Mouse (Mus musculus): ENCODE results near the gene Rgl1. TPM values are rescaled to one million over a fixed set of nuclear protein-coding genes. Genes with fewer than 3 reads are reported as not detected.

Rgl1 gene
- polyA plus RNA-seq, 2 experiments: 5.4 to 8.6 TPM

DNA sequence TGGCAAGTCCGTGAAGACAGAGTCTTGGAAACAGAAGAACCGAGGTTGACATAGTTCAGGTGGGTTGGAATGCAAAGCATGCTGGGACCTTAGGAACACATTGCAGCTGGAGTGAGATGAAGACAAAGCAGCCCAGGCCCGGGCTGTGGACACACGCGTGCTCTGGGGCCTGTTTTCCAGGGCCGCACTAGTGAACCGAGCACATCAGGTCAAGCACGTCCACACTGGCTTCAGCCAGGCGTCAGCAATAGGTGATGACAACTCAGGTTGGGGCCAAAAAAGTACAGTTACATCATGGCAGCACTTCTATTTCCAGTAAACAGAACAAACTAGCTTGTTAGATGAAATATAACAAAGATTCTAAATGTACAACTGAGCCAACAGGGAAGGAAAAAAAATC is 27.4 kb downstream of the Rgl1 start:
- no peaks in the 10 kb centered on the region for H3K9me3 ChIP-seq (ENCODE audit: control insufficient read depth, low read length)
- no peak overlapping the region for H3K4me2 ChIP-seq (ENCODE audit: low read depth)
- DNase-seq (ENCODE audit: low read depth in 3 of 3, low spot score in 3 of 3) (no peak), ATAC-seq (ENCODE audit: insufficient read depth) (no peak)
- no peaks in the 10 kb centered on the region for H3K4me1 ChIP-seq (replicated peaks; ENCODE audit: control insufficient read depth in 2 of 2, insufficient read depth in 2 of 2, low read length in 1 of 2)
- H3K9ac ChIP-seq (replicated peaks): no peak overlapping the region
- no peak overlapping the region for H3K27ac ChIP-seq
- WGBS (ENCODE audit: insufficient replicate concordance): 74% methylated on average over 9 of the region's 9 CpGs
- H3K4me3 ChIP-seq (ENCODE audit: insufficient read depth in 1 of 2, low read depth in 2 of 2, low read length in 2 of 2): no peak overlapping the region
- TF ChIP-seq EP300 (IDR thresholded peaks at IDR 0.05; ENCODE audit: low read depth): no peak
- no peak for TF ChIP-seq CTCF (IDR thresholded peaks at IDR 0.05; ENCODE audit: low read depth)
- H3K36me3 ChIP-seq (replicated peaks; ENCODE audit: control insufficient read depth, insufficient read depth, low read depth): no peaks in the 10 kb centered on the region
- no peaks in the 10 kb centered on the region for H3K27me3 ChIP-seq (ENCODE audit: control insufficient read depth, insufficient read depth, low read length)

DNA sequence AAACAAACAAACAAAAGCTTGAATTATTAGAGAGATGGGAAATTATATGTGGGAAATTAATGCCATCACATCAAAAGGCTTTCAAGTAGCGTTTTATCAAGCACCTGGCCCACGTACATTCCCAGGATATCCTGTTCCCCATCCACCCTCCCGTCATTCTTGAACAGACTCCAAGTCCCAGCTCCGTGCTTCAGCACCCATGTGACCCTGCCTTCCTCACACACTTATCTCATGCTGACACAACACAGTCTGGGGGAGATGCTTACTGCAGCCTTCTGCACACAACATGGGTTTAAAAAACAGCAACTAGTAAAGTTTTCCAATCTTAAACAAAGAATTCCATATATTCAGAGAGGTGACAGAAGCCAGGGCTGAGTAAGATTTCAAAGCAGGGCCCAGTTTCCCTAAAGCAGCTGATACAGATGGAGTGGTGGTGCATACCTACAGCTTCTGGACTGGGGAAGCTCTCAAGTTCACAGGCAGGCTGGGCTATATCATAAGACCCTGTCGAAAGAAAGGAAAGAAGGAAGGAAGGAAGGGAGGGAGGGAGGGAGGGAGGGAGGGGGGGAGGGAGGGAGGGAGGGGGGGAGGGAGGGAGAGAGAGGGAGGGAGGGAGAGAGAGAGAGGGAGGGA is 38.4 kb downstream of the Rgl1 start:
- no peaks in the 10 kb centered on the region for H3K27me3 ChIP-seq (ENCODE audit: control insufficient read depth, insufficient read depth, low read length)
- no peak overlapping the region for H3K27ac ChIP-seq
- WGBS (ENCODE audit: insufficient replicate concordance): 17% methylated on average over 5 of the region's 5 CpGs
- no peak for TF ChIP-seq EP300 (IDR thresholded peaks at IDR 0.05; ENCODE audit: low read depth)
- TF ChIP-seq CTCF (IDR thresholded peaks at IDR 0.05; ENCODE audit: low read depth): no peak
- H3K36me3 ChIP-seq (replicated peaks; ENCODE audit: control insufficient read depth, insufficient read depth, low read depth): no peaks in the 10 kb centered on the region
- H3K4me2 ChIP-seq (ENCODE audit: low read depth): no peak overlapping the region
- no peaks in the 10 kb centered on the region for H3K4me1 ChIP-seq (replicated peaks; ENCODE audit: control insufficient read depth in 2 of 2, insufficient read depth in 2 of 2, low read length in 1 of 2)
- no peak overlapping the region for H3K9ac ChIP-seq (replicated peaks)
- DNase-seq (ENCODE audit: low read depth in 3 of 3, low spot score in 3 of 3) (no peak), ATAC-seq (ENCODE audit: insufficient read depth) (no peak)
- H3K9me3 ChIP-seq (ENCODE audit: control insufficient read depth, low read length): no peaks in the 10 kb centered on the region
- H3K4me3 ChIP-seq (ENCODE audit: insufficient read depth in 1 of 2, low read depth in 2 of 2, low read length in 2 of 2): no peak overlapping the region

DNA sequence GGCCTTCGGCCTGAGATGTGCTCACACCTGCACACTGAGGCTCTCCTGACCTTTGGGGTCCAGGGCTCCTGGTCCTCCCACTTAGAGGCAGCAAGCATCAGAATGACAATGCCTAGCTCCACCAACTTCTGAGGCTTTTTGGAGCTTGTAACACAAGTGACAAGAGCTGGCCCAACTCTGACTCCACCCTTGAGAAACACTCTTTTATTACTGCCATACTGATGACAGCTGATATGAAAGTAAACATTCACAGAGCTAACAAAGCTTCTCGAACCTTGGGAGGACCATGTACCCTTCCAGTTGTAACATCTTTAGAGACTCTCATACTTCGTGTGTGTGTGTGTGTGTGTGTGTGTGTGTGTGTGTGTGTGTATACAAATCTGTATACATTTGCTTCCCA is 40.1 kb downstream of the Rgl1 start:
- no peaks in the 10 kb centered on the region for H3K9me3 ChIP-seq (ENCODE audit: control insufficient read depth, low read length)
- no peak overlapping the region for H3K9ac ChIP-seq (replicated peaks)
- no peaks in the 10 kb centered on the region for H3K36me3 ChIP-seq (replicated peaks; ENCODE audit: control insufficient read depth, insufficient read depth, low read depth)
- ATAC-seq (ENCODE audit: insufficient read depth) (no peak), DNase-seq (ENCODE audit: low read depth in 3 of 3, low spot score in 3 of 3) (no peak)
- H3K4me3 ChIP-seq (ENCODE audit: insufficient read depth in 1 of 2, low read depth in 2 of 2, low read length in 2 of 2): no peak overlapping the region
- 53% methylated on average over 3 of the region's 3 CpGs for WGBS (ENCODE audit: insufficient replicate concordance)
- no peak overlapping the region for H3K4me2 ChIP-seq (ENCODE audit: low read depth)
- H3K27me3 ChIP-seq (ENCODE audit: control insufficient read depth, insufficient read depth, low read length): no peaks in the 10 kb centered on the region
- no peak overlapping the region for H3K27ac ChIP-seq
- no peaks in the 10 kb centered on the region; a peak in 1 of 4 replicates for H3K4me1 ChIP-seq (replicated peaks; ENCODE audit: control insufficient read depth in 2 of 2, insufficient read depth in 2 of 2, low read length in 1 of 2)
- TF ChIP-seq EP300 (IDR thresholded peaks at IDR 0.05; ENCODE audit: low read depth): no peak
- TF ChIP-seq CTCF (IDR thresholded peaks at IDR 0.05; ENCODE audit: low read depth): no peak

DNA sequence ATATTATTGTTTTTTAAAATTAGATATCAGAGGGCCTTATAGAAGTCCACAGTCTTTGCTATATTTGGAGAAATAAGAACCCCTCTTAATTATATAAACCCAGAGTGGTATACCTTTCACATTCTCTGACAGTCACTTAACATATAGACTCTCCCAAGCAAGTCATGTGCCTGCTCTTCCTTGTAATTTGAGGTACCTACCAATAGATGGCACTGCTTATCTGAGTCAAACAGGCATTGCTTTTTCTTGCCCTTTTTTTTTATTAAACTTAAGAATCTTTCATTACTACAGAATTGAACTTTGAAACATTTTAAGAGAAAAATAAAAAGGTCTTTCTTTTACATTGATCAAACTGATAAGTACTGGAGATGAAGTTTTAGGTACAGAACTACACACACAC is 41.9 kb downstream of the Rgl1 start:
- Histone ChIP-seq H3K9ac (replicated peaks) (no peak overlapping the region), H3K4me3 (ENCODE audit: insufficient read depth in 1 of 2, low read depth in 2 of 2, low read length in 2 of 2) (no peak overlapping the region), H3K27me3 (ENCODE audit: control insufficient read depth, insufficient read depth, low read length) (no peaks in the 10 kb centered on the region), H3K36me3 (replicated peaks; ENCODE audit: control insufficient read depth, insufficient read depth, low read depth) (no peaks in the 10 kb centered on the region), H3K4me1 (replicated peaks; ENCODE audit: control insufficient read depth in 2 of 2, insufficient read depth in 2 of 2, low read length in 1 of 2) (peaks cover 0 to 3% of the 10 kb centered on the region in 2 experiments; a peak in 2 of 4 replicates), H3K27ac (no peak overlapping the region), H3K9me3 (ENCODE audit: control insufficient read depth, low read length) (no peaks in the 10 kb centered on the region), H3K4me2 (ENCODE audit: low read depth) (no peak overlapping the region)
- DNase-seq (ENCODE audit: low read depth in 3 of 3, low spot score in 3 of 3) (peak in 2 of 3 experiments; percentile 13 to 36), ATAC-seq (ENCODE audit: insufficient read depth) (no peak)
- peak; percentile 47; the same call in 1 of the 2 replicates for TF ChIP-seq CTCF (IDR thresholded peaks at IDR 0.05; ENCODE audit: low read depth)
- no peak for TF ChIP-seq EP300 (IDR thresholded peaks at IDR 0.05; ENCODE audit: low read depth)

DNA sequence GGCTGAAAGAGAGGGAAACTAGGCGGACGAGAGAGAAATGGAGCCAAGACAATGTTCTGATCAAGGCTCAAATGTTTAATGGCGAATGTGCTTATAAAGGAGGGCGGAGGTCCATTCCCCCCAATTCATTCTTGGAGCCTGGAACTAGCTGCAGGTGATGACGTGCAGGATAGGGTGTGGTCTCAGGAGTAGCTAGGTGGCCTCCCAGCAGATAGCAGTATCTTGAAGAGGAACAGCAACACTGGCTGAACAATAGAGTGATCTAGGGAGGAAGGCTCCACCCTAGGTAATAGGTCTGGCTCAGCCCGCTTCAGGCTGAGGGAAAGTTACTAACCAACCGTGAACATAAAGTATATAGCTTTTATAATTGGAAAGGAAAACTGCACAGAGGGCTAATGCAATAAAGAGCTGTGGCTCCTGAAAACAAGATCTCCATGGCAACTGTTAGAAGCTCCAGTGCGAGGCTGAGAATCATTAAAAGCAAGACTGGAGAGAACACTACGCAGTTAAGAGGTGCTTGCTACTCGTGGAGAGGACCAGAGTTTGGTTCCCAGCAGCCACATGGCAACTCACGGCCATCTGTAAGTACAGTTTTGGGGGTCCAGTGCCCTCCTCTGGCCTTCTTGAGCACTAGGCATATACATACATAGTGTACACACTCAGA is 44.5 kb downstream of the Rgl1 start:
- no peak overlapping the region for H3K27ac ChIP-seq
- H3K4me2 ChIP-seq (ENCODE audit: low read depth): no peak overlapping the region
- WGBS (ENCODE audit: insufficient replicate concordance): 58% methylated on average over 11 of the region's 11 CpGs
- DNase-seq (ENCODE audit: low read depth in 3 of 3, low spot score in 3 of 3) (no peak), ATAC-seq (ENCODE audit: insufficient read depth) (no peak)
- no peak overlapping the region for H3K4me3 ChIP-seq (ENCODE audit: insufficient read depth in 1 of 2, low read depth in 2 of 2, low read length in 2 of 2)
- H3K9me3 ChIP-seq (ENCODE audit: control insufficient read depth, low read length): no peaks in the 10 kb centered on the region
- TF ChIP-seq EP300 (IDR thresholded peaks at IDR 0.05; ENCODE audit: low read depth) (no peak), CTCF (IDR thresholded peaks at IDR 0.05; ENCODE audit: low read depth) (no peak)
- no peaks in the 10 kb centered on the region for H3K36me3 ChIP-seq (replicated peaks; ENCODE audit: control insufficient read depth, insufficient read depth, low read depth)
- H3K27me3 ChIP-seq (ENCODE audit: control insufficient read depth, insufficient read depth, low read length): no peaks in the 10 kb centered on the region
- H3K9ac ChIP-seq (replicated peaks): no peak overlapping the region
- H3K4me1 ChIP-seq (replicated peaks; ENCODE audit: control insufficient read depth in 2 of 2, insufficient read depth in 2 of 2, low read length in 1 of 2): peaks cover 0 to 3% of the 10 kb centered on the region in 2 experiments; a peak in 2 of 4 replicates
